Mouse (Mus musculus) testis, adult 2 months (tissue): ENCODE data around the gene Il18.

Source experiments
- CTCF ChIP-seq: fragments of 200-500 bp; IDR thresholded peaks from 2 replicates; pipeline ENCODE4 v1.5.1; 2012; ENCODE audit warnings: low read depth, mild to moderate bottlenecking, inconsistent platforms, low read length, moderate library complexity; ENCODE audit not compliant: control insufficient read depth, insufficient read depth, insufficient replicate concordance
- POLR2A ChIP-seq: fragments of 200-500 bp; IDR thresholded peaks from 2 replicates; pipeline ENCODE4 v1.6.1; 2012; ENCODE audit warnings: low read depth, mild to moderate bottlenecking, inconsistent platforms, low read length, moderate library complexity; ENCODE audit not compliant: control insufficient read depth

DNA sequence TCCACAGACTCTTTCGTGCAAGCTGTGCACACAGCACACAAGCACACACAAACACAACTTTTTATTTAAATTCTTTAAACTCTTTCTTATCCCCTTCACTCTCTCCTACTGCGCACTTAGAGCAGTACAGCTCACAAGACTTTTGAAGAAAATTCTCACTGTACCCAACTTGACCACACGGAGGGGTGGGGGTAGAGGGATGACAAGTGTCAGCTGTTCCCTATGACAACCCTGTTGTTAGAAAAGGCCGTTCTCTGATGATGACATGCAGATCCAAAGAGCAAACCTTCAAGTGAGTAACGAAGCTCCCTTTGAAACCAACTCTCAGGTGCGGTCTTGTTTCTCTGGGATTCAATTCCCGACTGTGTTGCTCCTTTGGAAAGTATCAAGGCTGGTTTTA is 26.8 kb upstream of the Il18 start:
- no peak for TF ChIP-seq CTCF
- no peak for TF ChIP-seq POLR2A
